Mouse (Mus musculus) testis, adult 2 months (tissue): Measurements from ENCODE around the gene Npepps.

Experiments
- CTCF ChIP-seq: fragments of 200-500 bp; IDR thresholded peaks from 2 replicates; pipeline ENCODE4 v1.5.1; 2012; ENCODE audit warnings: low read depth, mild to moderate bottlenecking, inconsistent platforms, low read length, moderate library complexity; ENCODE audit not compliant: control insufficient read depth, insufficient read depth, insufficient replicate concordance
- POLR2A ChIP-seq: fragments of 200-500 bp; IDR thresholded peaks from 2 replicates; pipeline ENCODE4 v1.6.1; 2012; ENCODE audit warnings: low read depth, mild to moderate bottlenecking, inconsistent platforms, low read length, moderate library complexity; ENCODE audit not compliant: control insufficient read depth

GRCm38 (mm10) chr11:97226131-97226530 lies 54.3 kb downstream of the Npepps start:
- TF ChIP-seq CTCF (no peak), POLR2A (no peak)
